Mouse (Mus musculus): ENCODE data around the gene Plscr4.

Plscr4 gene

GRCm38 (mm10) chr9:92457261-92458058, at the start of gene Plscr4:
Gene Plscr4 (plus strand): TSS chr9:92457373.
- peak; percentile 15 for DNase-seq

- no peak for DNase-seq
Observed at GRCm38 (mm10) chr9:92410225-92410624, 46.9 kb upstream of the Plscr4 start.

DNA sequence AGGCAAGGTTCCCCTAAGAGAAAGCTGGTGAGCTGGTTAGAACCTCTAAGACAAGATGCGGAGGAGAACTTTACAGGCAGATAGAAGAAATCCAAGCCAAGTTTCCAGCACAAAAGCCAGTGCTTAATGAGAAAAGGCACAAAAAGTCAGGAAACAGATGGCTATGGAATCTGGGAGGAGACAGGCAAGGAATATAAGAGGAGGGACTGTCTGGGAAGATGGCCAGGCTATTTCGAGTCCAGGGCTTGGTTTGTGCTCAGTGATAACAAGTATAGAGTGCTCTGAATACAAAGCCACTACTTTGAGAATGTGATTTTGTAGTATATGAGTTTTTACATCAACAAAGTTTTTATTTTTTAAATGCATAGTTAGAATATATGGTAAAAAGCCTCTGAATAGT, 45.1 kb upstream of the Plscr4 start:
- peak; percentile 6 for DNase-seq

DNA sequence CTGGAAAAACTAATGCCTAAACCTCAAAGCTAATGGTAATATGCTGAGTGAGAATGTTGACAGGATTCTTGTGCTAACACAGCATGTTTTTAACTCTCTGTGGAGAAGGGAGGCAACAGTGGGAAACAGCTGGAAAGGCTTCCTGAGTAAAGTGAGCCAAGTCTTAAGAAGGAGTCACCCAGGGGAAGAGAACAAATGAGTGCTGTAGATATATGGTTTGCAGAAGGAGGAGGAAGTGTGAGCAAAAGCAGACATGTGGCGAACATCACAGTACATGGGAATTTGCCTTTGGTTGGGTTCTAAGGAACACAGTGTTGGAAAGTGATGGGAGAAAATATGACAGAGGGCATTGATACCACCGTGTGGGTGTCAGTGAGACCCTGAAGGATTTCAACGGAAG, 43.5 kb upstream of the Plscr4 start:
- no peak for DNase-seq

DNA sequence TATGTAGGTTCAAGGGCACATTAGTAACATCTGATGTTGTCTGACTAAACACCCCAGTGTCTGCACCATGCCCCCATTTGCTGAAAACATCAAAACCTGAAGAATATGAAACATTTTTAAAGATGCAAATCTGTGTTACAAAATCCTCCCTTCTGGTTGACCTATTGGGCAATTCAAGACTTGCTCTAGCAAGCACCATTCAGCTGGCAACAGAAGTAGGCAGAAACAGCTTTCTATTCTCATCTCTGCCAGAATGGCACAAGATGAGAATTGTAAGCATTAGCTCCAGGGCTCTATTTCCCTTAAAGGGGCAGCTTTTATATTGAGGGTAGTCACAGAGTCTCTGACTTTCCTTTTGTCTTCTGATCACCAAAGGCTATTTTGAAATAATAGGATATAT, 19.4 kb upstream of the Plscr4 start:
- DNase-seq: no peak

- DNase-seq: no peak
Observed at GRCm38 (mm10) chr9:92441468-92441867, 15.7 kb upstream of the Plscr4 start.

DNA sequence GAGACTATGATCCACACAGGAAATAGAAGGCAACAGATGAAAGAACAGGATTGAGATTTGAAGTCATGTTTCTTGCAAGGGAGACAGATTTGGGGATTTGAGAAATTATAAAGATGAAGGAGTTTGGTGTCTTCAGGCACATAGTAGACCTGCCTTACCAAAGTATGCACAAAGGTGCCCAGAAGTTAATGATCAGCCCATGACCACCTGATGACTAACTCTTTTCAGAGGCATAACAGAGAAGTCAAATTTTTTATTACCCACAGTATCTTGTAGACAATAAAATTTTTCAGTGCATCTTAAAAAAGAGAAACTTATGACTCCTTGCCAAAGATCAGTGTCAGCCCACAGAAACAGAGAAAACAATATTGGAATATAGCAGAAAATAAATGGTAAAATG, 12.6 kb upstream of the Plscr4 start:
- DNase-seq: no peak

GRCm38 (mm10) chr9:92456605-92457004, 568 bp upstream of the Plscr4 start:
- no peak for DNase-seq

DNA sequence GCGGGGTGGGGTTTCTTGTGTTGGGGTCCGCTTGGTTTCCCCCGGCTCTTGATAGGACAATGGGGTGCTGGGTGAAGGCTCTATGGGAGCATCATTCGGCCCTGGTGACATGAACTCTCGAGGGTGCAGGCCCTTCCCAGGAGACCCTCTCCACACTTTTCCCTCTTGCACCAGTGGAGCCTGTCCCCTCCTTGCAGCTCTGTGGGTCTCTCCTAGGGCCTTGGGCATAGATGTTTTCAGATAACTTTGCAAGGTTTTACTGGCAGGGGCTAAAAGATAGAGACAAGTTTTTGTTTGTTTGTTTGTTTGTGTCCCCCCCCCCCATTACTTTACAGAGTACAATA, 858 bp downstream of the Plscr4 start:
- no peak for DNase-seq

GRCm38 (mm10) chr9:92458418-92458817, 1.2 kb downstream of the Plscr4 start:
- DNase-seq: no peak

DNA sequence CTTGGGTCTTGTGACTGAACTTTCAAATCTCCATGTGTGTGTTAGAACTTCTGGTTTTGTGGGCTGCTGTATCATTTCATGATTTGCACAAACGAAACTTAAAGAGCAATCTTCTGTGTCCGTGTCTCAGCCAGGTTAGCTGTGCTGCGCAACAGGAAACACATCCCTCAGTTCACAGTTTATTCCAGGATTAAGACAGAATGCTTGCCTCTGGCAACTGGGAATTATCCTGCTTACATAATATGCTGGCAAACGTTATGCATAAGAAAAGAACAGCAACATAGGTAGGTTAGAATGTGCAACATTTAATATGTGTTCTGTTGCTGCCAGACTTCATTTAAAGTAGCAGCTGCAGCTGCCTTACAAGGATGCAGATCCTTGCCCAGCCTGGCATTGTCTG, 10.6 kb downstream of the Plscr4 start:
- DNase-seq: no peak

DNA sequence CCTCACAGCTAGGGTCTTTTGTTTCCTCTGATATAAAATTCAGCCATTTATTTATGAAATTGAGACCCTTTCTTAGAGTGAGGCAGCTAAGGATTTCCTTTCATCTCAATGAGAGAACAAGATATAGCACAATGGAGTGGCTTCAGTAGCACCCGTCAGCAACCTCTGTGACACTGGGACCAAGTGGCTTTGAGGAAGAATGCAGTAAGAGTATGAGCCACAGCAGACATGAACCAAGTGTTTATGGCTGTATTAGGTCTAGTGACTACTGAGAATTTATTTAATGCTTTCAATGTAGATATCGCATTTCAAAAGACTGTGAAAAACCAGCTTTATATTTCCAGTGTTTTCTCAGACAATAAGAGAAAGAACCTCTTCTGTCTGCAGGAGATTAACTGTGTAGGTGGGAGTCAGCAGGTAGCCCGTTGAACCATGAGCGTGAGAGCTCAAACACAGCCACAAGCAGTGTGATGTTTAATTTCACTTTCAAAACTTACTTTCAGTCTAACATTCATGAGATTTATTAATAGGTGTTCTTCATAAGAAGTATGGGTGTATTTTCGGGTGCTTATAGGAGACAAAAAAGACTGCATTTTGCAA, 15.2 kb downstream of the Plscr4 start:
- no peak for DNase-seq

- no peak for DNase-seq
Observed at GRCm38 (mm10) chr9:92473178-92473577, 16.0 kb downstream of the Plscr4 start.

GRCm38 (mm10) chr9:92474244-92474643, 17.1 kb downstream of the Plscr4 start:
- no peak for DNase-seq

GRCm38 (mm10) chr9:92481663-92482062, 24.5 kb downstream of the Plscr4 start:
- no peak for DNase-seq

DNA sequence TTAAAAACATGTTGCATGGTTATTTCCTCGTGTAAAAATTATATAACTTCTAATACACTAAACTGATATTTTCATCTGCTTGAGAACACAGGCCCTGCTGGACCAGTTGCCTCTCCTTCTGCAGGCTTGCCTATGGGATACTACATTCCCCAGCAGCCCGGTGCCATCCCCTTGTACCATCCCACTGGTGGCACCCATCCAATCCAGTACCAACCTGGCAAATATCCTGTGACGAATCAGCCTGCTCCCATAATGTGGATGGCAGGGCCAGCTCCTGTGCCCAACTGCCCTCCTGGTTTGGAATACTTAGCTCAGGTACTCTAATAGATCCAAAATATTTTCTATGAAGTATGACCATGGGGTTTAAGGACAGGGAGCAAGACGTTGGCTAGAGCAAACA, 25.4 kb downstream of the Plscr4 start:
- no peak for DNase-seq

GRCm38 (mm10) chr9:92484710-92485267, 27.6 kb downstream of the Plscr4 start:
- no peak for DNase-seq

GRCm38 (mm10) chr9:92489857-92490256, 32.7 kb downstream of the Plscr4 start:
- no peak for DNase-seq

GRCm38 (mm10) chr9:92490319-92490718, 33.1 kb downstream of the Plscr4 start:
- DNase-seq: no peak

DNA sequence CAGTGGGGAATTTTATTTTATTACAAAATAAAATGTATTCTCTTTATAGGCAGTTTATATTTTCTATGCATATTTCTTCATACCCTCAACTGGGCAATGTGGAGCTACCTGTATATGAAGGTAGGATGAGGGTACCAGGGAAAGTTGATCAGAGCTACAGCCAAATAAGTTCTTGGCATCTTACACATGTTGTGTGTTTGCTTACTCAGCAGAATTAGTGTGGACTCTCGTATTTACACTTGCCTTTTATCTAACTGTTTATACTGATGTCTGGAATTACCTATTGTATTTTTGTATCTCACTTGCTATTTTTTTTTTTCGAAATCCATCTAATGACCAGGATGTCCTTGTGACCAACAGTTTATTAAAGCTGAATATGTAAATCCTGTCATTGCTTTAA, 34.1 kb downstream of the Plscr4 start:
- no peak for DNase-seq

- peak; percentile 71 for DNase-seq
Observed at GRCm38 (mm10) chr9:92499710-92500410, 42.7 kb downstream of the Plscr4 start.

DNA sequence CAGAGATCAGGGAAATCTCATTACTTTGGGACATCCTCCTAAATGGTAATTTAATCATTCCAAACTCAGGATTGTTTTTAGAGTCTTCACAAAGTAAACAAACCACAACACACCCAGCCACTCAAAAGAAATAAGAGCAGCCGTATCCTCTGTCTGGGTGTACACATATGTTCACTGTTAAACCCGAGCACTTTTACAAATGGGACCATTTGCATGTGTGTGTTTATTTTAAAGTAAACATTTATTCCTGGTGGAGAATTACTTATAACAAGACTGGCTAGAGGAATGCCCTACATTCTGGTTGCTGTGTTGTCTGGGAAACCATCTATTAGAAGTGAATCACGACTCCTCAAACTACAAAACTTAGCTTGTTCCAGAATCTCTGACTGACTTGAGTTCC, 47.1 kb downstream of the Plscr4 start:
- DNase-seq: no peak

GRCm38 (mm10) chr9:92504889-92505288, 47.7 kb downstream of the Plscr4 start:
- DNase-seq: no peak

- no peak for DNase-seq
Observed at GRCm38 (mm10) chr9:92511696-92512095, 54.5 kb downstream of the Plscr4 start.
